Mouse (Mus musculus) limb, embryonic 13.5 days (tissue): ENCODE measurements around the gene Tex19.1. TPM values are rescaled to one million over a fixed set of nuclear protein-coding genes. Genes with fewer than 3 reads are reported as not detected.

Experiments used
- ATAC-seq: fragments of 200-750 bp; cut with Nextera tagmentation; 2 replicates; pipeline ENCODE4 v1.8.0; 2017; ENCODE audit warnings: low read depth, moderate number of reproducible peaks, moderate TSS enrichment; ENCODE audit not compliant: low FRiP score
- H3K27ac ChIP-seq: fragments of 300-500 bp; sonication (generic); 2 replicates; pipeline ENCODE4 v1.5.1; 2015; ENCODE audit warnings: inconsistent platforms, mild to moderate bottlenecking, moderate library complexity
- H3K27me3 ChIP-seq: fragments of 300-500 bp; sonication (generic); 2 replicates; pipeline ENCODE4 v1.6.1; 2015; ENCODE audit warnings: mild to moderate bottlenecking, inconsistent platforms
- H3K36me3 ChIP-seq: fragments of 300-500 bp; sonication (generic); 2 replicates; pipeline ENCODE4 v1.6.1; 2015; ENCODE audit warnings: inconsistent platforms, mild to moderate bottlenecking, moderate library complexity
- H3K4me1 ChIP-seq: fragments of 300-500 bp; sonication (generic); 2 replicates; pipeline ENCODE4 v1.6.1; 2015; ENCODE audit warnings: inconsistent platforms
- H3K4me2 ChIP-seq: fragments of 300-500 bp; sonication (generic); replicated peaks from 2 replicates; pipeline ENCODE4 v1.6.1; 2015; ENCODE audit warnings: inconsistent platforms, mild to moderate bottlenecking, moderate library complexity
- H3K4me3 ChIP-seq: fragments of 300-500 bp; sonication (generic); 2 replicates; pipeline ENCODE4 v1.5.1; 2015; ENCODE audit warnings: moderate library complexity, mild to moderate bottlenecking, inconsistent platforms
- H3K9ac ChIP-seq: fragments of 300-500 bp; sonication (generic); 2 replicates; pipeline ENCODE4 v1.6.1; 2015; ENCODE audit warnings: mild to moderate bottlenecking, inconsistent platforms
- H3K9me3 ChIP-seq: fragments of 300-500 bp; sonication (generic); 2 replicates; pipeline ENCODE4 v1.6.1; 2016; ENCODE audit warnings: inconsistent platforms
- WGBS: fragments of 180-500 bp; shearing (Covaris S2); methylation state at CpG from one replicate; pipeline ENCODE4 v1.1.7; 2015; 5-methylcytosine and 5-hydroxymethylcytosine counted together
- polyA plus RNA-seq: library from polyadenylated mRNA; unstranded; fragments of >200 nt; fragmentation: Nextera tagmentation; extraction: Ambion mirVana; gene quantifications from 2 replicates; pipeline ENCODE4 v1.2.1, GENCODE M21; 2015

The Tex19.1 gene
- polyA plus RNA-seq, 1 experiment from 2014 or later = not detected

GRCm38 (mm10) chr11:121121151-121121550 is 24.8 kb upstream of the Tex19.1 start:
- H3K4me3 ChIP-seq = no peak overlapping the region
- H3K4me2 ChIP-seq = no peak overlapping the region
- H3K4me1 ChIP-seq = no peaks in the 10 kb centered on the region
- H3K27me3 ChIP-seq = no peaks in the 10 kb centered on the region
- WGBS = 85% methylated on average over 3 of the region's 3 CpGs
- H3K36me3 ChIP-seq = no peaks in the 10 kb centered on the region
- no peak overlapping the region for H3K9ac ChIP-seq
- no peak overlapping the region for H3K27ac ChIP-seq
- no peaks in the 10 kb centered on the region for H3K9me3 ChIP-seq
- no peak for ATAC-seq

DNA sequence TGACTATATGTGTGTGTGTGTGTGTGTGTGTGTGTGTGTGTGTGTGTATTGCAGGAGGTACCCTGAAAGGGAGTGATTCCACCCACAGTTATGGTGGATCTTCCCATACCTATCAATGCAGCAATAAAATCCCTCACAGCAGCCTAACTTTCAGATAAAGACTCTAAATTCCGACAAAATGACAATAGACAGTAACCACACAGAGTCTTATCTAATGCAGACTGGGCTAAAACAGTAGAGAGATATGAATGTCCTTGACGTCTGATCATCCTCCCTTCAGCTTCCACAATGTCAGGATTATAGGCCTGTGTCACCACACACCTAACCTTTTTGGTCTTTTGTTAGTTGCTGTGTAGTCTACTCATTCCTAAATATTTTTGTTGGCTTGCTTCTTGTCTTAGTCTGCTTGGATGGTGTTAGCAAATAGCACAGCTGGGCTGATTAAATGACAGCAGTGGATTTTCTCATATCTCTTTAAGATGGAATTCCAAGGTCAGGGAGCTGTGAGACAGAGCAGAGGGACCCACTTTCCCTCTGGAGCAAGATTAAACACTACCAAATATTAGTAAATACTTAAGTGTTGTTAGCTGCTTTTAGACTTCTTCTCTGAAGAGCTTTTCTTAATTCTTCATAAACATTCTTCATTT is 23.8 kb upstream of the Tex19.1 start:
- ATAC-seq = no peak

DNA sequence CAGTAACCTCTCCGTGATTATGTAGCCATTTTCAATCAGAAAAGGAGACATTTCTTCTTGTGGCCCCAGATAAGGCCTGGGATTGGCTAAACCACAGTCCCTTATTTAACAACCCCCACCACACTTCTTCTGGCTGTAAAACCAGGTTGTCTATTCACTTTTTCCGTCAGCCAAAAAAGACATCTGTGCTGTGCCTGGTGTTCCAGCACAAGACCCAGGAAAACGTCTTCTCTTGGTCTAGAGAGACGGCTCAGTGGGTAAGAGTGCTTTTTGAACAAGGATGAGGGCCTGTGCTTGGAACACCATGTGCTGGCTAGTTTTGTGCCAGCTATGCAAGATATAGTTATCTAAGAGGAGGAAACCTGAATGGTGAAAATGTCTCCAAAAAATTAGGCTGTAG is 22.5 kb upstream of the Tex19.1 start:
- WGBS = 85% methylated on average over 4 of the region's 4 CpGs

More for the DNA sequence above, 23.8 kb upstream of the Tex19.1 start:
- Histone ChIP-seq H3K27ac (no peak overlapping the region), H3K27me3 (no peaks in the 10 kb centered on the region), H3K4me2 (no peak overlapping the region), H3K9ac (no peak overlapping the region), H3K4me1 (no peaks in the 10 kb centered on the region), H3K9me3 (no peaks in the 10 kb centered on the region), H3K4me3 (no peak overlapping the region), H3K36me3 (no peaks in the 10 kb centered on the region)
- WGBS = 75% methylated on average over 2 of the region's 2 CpGs

DNA sequence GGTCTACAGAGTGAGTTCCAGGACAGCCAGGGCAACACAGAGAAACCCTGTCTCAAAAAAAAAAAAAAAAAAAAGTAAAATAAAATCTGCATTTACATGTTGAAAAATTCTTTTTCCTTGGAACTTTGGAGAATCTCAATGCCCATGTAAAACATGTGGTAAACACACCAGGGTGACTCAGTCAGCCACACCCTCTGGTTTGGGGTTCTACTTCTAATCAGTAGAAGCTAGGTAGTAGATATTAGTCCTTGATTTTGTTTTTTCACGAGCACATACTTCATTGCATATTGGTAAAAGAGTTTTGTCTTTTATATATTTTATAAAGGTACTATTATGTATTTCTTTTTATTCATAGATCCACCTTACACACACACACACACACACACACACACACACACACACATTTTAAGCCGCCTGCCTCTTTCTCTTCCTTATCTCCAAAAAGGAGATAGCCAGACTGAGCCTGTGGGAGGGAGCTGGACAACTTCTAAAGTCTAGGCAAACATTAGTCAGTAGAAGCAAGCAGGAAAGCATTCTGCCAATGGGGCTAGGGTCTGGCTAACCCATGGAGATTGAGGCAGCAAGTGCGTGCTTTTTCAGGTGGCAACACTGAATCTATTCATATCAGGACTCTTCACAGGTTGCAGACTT is 20.3 kb upstream of the Tex19.1 start:
- no peaks in the 10 kb centered on the region for H3K4me1 ChIP-seq
- no peak overlapping the region for H3K4me2 ChIP-seq
- no peak for ATAC-seq
- H3K4me3 ChIP-seq = no peak overlapping the region
- H3K27me3 ChIP-seq = no peaks in the 10 kb centered on the region
- no peaks in the 10 kb centered on the region for H3K36me3 ChIP-seq
- 90% methylated on average over 3 of the region's 3 CpGs for WGBS
- H3K9me3 ChIP-seq = no peaks in the 10 kb centered on the region
- no peak overlapping the region for H3K9ac ChIP-seq
- no peak overlapping the region for H3K27ac ChIP-seq

More for the DNA sequence above, 22.5 kb upstream of the Tex19.1 start:
- H3K27ac ChIP-seq = no peak overlapping the region
- no peak overlapping the region for H3K4me2 ChIP-seq
- H3K27me3 ChIP-seq = no peaks in the 10 kb centered on the region
- H3K4me1 ChIP-seq = no peaks in the 10 kb centered on the region
- ATAC-seq = no peak
- no peak overlapping the region for H3K4me3 ChIP-seq
- no peaks in the 10 kb centered on the region for H3K9me3 ChIP-seq
- no peak overlapping the region for H3K9ac ChIP-seq
- no peaks in the 10 kb centered on the region for H3K36me3 ChIP-seq

DNA sequence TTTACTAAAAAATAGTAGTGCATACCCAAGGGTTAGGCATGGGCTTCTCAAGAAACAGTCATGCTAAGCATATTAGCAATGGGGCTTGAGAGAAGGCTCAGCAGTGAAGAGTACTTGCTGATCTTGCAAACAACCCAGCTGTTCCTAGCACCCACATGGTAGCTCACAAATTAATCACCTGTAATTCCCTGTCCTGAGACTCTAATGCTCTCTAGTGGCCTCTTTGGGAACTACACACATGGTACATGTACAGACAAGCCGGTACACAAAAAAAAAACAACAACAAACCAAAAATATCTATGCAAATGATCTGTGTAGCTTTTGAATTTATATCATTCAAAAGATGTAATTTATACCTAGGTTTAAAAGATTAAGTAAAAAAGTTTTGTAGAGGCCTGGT is 19.5 kb upstream of the Tex19.1 start:
- Histone ChIP-seq H3K27me3 (no peaks in the 10 kb centered on the region), H3K9ac (no peak overlapping the region), H3K4me1 (no peaks in the 10 kb centered on the region), H3K9me3 (no peaks in the 10 kb centered on the region), H3K4me3 (no peak overlapping the region), H3K27ac (no peak overlapping the region), H3K36me3 (no peaks in the 10 kb centered on the region), H3K4me2 (no peak overlapping the region)
- no peak for ATAC-seq
- 81% methylated on average over 1 of the region's 1 CpGs for WGBS

DNA sequence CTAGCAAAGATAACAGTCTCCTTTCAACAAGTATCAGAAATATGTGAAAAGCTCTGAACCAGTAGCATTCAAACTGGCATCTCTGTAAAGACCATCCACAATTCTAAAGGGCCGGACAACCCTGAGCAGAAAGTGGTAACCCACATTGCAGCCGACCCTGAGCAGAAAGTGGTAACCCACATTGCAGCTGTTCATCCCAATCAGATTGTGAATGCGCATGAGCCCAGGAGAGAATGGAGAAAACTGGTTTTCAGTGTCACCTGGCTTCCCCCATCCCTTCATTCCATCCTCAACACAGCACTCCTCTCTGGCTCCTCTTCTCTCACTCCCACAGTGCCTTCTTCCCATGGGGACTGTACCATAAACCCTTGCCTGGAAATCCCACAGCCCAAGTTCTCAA is 18.5 kb upstream of the Tex19.1 start:
- Histone ChIP-seq H3K4me2 (no peak overlapping the region), H3K4me1 (no peaks in the 10 kb centered on the region), H3K9me3 (no peaks in the 10 kb centered on the region), H3K36me3 (no peaks in the 10 kb centered on the region), H3K9ac (no peak overlapping the region), H3K4me3 (no peak overlapping the region), H3K27ac (no peak overlapping the region), H3K27me3 (no peaks in the 10 kb centered on the region)
- WGBS = 92% methylated on average over 3 of the region's 3 CpGs
- no peak for ATAC-seq

DNA sequence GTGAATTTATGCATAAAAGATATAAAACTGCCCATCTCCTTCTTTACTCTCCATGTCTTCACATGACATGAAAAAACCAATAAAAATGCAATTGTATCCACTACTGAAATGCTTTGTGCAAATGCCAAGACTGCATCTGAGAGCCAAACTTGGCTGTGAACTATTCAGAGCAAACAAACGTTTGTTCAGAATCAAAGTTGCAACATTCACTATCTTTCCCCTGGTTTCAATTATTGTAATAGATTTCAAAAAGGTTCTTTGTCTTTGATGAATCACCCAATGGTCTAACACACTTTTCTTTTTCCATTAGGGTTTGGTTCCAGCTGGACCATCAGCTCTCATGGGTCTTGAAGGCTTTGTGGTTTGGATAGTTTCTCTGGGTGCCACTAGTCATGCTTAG is 16.3 kb upstream of the Tex19.1 start:
- WGBS = 52% methylated on average over 1 of the region's 1 CpGs
- H3K9ac ChIP-seq = no peak overlapping the region
- no peak overlapping the region for H3K4me2 ChIP-seq
- no peaks in the 10 kb centered on the region for H3K36me3 ChIP-seq
- H3K4me1 ChIP-seq = no peaks in the 10 kb centered on the region
- H3K27me3 ChIP-seq = no peaks in the 10 kb centered on the region
- no peaks in the 10 kb centered on the region for H3K9me3 ChIP-seq
- no peak overlapping the region for H3K27ac ChIP-seq
- ATAC-seq = no peak
- no peak overlapping the region for H3K4me3 ChIP-seq

DNA sequence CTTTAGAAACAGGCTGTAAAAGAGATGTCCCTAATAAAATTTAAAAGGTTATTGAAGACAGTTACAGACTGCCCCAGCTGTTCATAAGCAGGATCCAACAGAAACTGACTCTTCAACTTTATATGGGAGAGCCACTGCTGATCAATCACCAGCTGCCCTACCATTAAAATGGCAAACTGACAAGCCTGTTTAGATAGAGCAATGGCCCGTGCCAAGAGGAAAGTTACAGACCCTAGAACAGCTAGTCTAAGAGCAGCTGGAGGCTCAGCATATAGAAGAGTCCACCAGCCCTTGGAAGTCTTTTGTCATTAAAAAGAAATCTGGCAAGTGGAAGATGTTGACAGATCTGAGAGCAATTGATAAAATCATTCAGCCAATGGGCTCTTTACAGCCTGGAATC is 11.3 kb upstream of the Tex19.1 start:
- H3K4me1 ChIP-seq = no peaks in the 10 kb centered on the region

DNA sequence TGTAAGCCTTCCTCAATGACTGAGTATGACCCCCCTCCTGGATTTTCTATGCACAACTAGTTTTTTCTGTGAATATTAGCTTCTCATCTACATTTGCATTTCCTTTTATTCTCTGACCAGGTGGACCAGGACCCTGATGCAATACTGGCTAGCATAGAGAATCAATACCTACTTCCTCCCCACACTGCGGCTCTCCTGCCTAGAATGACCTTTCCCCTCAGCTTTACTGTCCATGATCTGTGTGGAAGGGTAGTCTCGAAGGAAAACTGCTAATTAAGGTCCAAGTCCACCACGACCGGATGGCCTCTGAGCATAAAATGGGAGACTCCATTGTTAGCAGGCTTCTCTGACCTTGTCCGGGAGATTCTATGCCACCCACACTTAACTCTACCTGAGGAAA is 8.3 kb upstream of the Tex19.1 start:
- no peaks in the 10 kb centered on the region for H3K36me3 ChIP-seq
- H3K9ac ChIP-seq = no peak overlapping the region
- H3K9me3 ChIP-seq = no peaks in the 10 kb centered on the region
- no peak overlapping the region for H3K4me2 ChIP-seq
- no peaks in the 10 kb centered on the region for H3K27me3 ChIP-seq
- 91% methylated on average over 5 of the region's 5 CpGs for WGBS
- H3K27ac ChIP-seq = no peak overlapping the region
- ATAC-seq = no peak
- H3K4me1 ChIP-seq = no peaks in the 10 kb centered on the region
- no peak overlapping the region for H3K4me3 ChIP-seq

More for the DNA sequence above, 11.3 kb upstream of the Tex19.1 start:
- 45% methylated on average over 1 of the region's 1 CpGs for WGBS
- no peak for ATAC-seq
- Histone ChIP-seq H3K4me2 (no peak overlapping the region), H3K9me3 (no peaks in the 10 kb centered on the region), H3K4me3 (no peak overlapping the region), H3K27ac (no peak overlapping the region), H3K36me3 (no peaks in the 10 kb centered on the region), H3K9ac (no peak overlapping the region), H3K27me3 (no peaks in the 10 kb centered on the region)

DNA sequence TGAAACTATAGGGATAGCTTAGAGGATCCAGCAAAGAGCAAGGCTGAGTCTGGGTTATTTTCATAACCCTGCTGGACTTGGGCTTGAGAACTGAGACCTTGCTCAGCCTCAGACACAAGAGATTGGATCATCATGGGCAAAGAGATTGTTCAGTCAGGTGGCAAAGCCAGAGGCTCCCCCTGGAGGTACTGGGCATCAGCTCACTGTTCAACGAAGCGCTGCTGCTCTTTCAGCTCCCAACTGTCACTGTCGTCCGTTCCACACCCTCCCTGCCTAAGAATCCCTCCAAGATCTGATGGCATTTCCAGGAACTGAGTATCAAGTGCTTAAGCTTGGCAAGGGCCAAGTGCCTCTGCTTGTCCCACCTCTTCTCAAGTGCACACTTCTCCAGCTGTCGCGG is 7.2 kb upstream of the Tex19.1 start:
- Histone ChIP-seq H3K9ac (no peak overlapping the region; the same call in 1 of the 2 replicates), H3K9me3 (no peaks in the 10 kb centered on the region), H3K27ac (no peak overlapping the region), H3K4me1 (no peaks in the 10 kb centered on the region), H3K4me2 (no peak overlapping the region), H3K27me3 (no peaks in the 10 kb centered on the region), H3K36me3 (no peaks in the 10 kb centered on the region), H3K4me3 (no peak overlapping the region)
- WGBS = 48% methylated on average over 6 of the region's 6 CpGs
- ATAC-seq = no peak

DNA sequence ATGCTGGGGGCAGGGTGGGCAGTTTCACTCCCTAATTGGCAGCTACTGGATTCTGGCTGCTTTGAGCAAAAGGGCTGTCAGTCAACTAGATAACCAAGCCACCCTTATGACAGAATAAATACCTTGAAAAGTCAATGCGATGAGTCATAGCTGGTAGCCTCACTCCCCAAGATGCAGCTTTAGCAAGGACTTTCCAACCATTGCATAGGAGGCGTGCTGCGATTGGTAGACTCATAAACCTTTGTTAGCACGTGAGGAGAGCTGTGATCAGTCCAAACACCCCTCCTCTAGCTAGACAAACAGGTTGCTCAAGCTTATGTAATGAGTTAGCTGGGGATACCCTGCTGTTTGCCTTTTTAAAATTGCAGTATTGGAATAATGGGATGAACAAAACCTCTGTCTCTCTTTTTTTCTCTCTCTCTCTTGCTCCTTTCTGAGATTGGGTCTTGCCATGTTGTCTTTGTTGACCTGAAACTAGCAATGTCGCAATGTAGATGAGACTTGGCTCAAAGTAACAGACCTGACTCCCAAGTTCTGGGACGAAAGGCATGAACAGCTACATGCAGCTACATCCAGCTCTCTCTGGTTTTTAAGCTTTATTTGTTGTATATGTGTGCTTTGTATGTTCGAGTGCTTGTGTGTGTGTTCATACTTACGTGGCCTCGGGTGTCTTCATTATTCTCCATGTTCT is 2.5 kb upstream of the Tex19.1 start:
- WGBS = 78% methylated on average over 9 of the region's 9 CpGs
- no peaks in the 10 kb centered on the region for H3K27me3 ChIP-seq
- no peaks in the 10 kb centered on the region for H3K36me3 ChIP-seq
- no peaks in the 10 kb centered on the region for H3K9me3 ChIP-seq
- H3K27ac ChIP-seq = no peak overlapping the region
- no peak overlapping the region for H3K4me3 ChIP-seq
- H3K4me1 ChIP-seq = no peaks in the 10 kb centered on the region
- ATAC-seq = no peak
- no peak overlapping the region for H3K4me2 ChIP-seq
- no peak overlapping the region for H3K9ac ChIP-seq

DNA sequence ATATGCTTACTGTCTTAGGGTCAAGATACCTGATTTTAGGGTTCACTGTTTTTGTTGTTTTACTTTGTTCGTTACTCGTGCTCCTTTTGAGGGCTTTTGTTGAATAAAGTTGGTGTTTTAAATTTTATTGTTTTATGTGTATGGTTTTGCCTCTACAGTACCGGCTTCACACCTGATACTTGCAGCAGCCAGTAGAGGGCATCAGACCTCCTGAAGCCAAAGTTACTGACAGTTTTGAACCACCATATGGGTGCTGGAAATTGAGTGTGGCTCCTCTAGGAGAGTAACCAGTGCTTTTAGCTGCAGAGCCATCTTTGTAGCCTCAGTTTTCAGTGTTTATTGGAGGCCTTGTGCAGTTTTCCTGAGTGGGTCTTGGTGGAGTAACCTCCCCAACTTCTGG is 2.2 kb downstream of the Tex19.1 start:
- no peaks in the 10 kb centered on the region for H3K4me1 ChIP-seq
- H3K9me3 ChIP-seq = no peaks in the 10 kb centered on the region
- no peak overlapping the region for H3K4me3 ChIP-seq
- no peak overlapping the region for H3K4me2 ChIP-seq
- H3K27ac ChIP-seq = no peak overlapping the region
- no peak for ATAC-seq
- H3K27me3 ChIP-seq = 0 out of 2 replicates have a peak, but pooled peaks cover 4% of the 10 kb centered on the region
- 78% methylated on average over 3 of the region's 3 CpGs for WGBS
- H3K36me3 ChIP-seq = no peaks in the 10 kb centered on the region
- H3K9ac ChIP-seq = no peak overlapping the region
